Mouse (Mus musculus) small intestine, adult 2 months (tissue): ENCODE measurements around the gene Vta1. TPM values are rescaled to one million over a fixed set of nuclear protein-coding genes. Genes with fewer than 3 reads are reported as not detected.

Experiments
- H3K27ac ChIP-seq: fragments of 200-500 bp; 2 replicates; pipeline ENCODE4 v1.5.1; 2012; ENCODE audit warnings: low read depth, low read length, control low read depth, inconsistent platforms; ENCODE audit not compliant: insufficient read depth
- H3K27me3 ChIP-seq: fragments of 200-500 bp; 2 replicates; pipeline ENCODE4 v1.6.1; 2012; ENCODE audit warnings: mild to moderate bottlenecking, moderate library complexity, low read length, inconsistent platforms; ENCODE audit not compliant: control insufficient read depth, insufficient read depth
- H3K36me3 ChIP-seq: fragments of 200-500 bp; 2 replicates; pipeline ENCODE4 v1.6.1; 2012; ENCODE audit warnings: mild to moderate bottlenecking, low read length, control low read depth, inconsistent platforms; ENCODE audit not compliant: control insufficient read depth, insufficient read depth
- H3K4me1 ChIP-seq: fragments of 200-500 bp; 2 replicates; pipeline ENCODE4 v1.6.1; 2012; ENCODE audit warnings: low read length, inconsistent platforms, mixed read lengths; ENCODE audit not compliant: control insufficient read depth, insufficient read depth, insufficient read length
- H3K4me3 ChIP-seq: fragments of 200-500 bp; 2 replicates; pipeline ENCODE4 v1.5.1; 2012; ENCODE audit warnings: low read depth, mild to moderate bottlenecking, control low read depth, inconsistent platforms, low read length, moderate library complexity
- CTCF ChIP-seq: fragments of 200-500 bp; IDR thresholded peaks from 2 replicates; pipeline ENCODE4 v1.5.1; 2012; ENCODE audit warnings: low read depth, mild to moderate bottlenecking, control low read depth, inconsistent platforms, low read length, moderate library complexity, mixed read lengths; ENCODE audit not compliant: insufficient replicate concordance, insufficient read length; ENCODE audit errors: extremely low read depth
- POLR2A ChIP-seq: fragments of 200-500 bp; IDR thresholded peaks from 2 replicates; pipeline ENCODE4 v1.6.1; 2012; ENCODE audit warnings: low read depth, mild to moderate bottlenecking, control low read depth, inconsistent platforms, low read length, moderate library complexity
- WGBS: fragments of 180-500 bp; shearing (Covaris S2); methylation state at CpG from one replicate; pipeline ENCODE4 v1.1.7; 2018; 5-methylcytosine and 5-hydroxymethylcytosine counted together
- polyA plus RNA-seq: library from polyadenylated mRNA; depleted of rRNA; stranded (reverse); fragments of >200 nt; gene quantifications from 2 replicates; pipeline ENCODE4 v1.2.3, GENCODE M21; 2012

Vta1 gene
- polyA plus RNA-seq, 1 experiment = 120 TPM

- Histone ChIP-seq H3K4me1 (no peaks in the 10 kb centered on the region), H3K36me3 (peaks cover 5% of the 10 kb centered on the region; the same call in 1 of the 2 replicates), H3K4me3 (no peak overlapping the region), H3K27ac (no peak overlapping the region), H3K27me3 (no peaks in the 10 kb centered on the region)
- TF ChIP-seq POLR2A (no peak), CTCF (no peak)
- 91% methylated on average over 3 of the region's 3 CpGs for WGBS
These were observed 15.0 kb downstream of the Vta1 start for GRCm38 (mm10) chr10:14690349-14690748.

DNA sequence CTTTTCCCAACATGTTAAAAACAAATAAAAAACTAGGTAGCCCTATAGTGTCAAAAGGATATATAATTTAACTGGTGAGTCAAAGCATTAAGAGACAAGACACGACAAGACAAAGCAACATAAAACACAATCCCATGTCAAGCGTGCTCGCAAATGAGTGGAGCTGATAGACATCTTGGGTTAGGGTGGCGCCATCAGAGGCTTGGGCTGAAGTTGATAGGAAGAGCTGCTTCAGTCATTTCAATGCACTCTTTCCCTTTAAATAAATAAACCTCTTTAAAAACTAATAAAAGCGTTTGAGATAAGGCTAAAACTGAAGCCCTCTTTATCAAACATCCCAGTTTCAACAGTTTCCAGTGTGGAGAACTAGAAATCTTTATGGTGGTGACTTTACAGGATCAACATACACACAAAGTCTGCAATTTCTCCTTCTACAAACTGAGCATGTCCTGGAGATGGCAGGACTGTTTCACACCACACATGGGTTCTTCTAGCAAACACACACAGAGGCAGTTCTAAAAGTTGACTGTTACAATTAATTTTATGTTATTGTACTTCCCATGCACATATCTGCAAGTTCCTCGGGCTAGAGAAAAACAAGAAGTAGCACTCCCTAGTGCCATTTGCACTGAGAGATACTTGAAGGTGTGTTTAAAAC, 16.4 kb downstream of the Vta1 start:
- Histone ChIP-seq H3K4me1 (no peaks in the 10 kb centered on the region), H3K27ac (no peak overlapping the region), H3K27me3 (no peaks in the 10 kb centered on the region), H3K36me3 (peaks cover 6% of the 10 kb centered on the region; the same call in 1 of the 2 replicates), H3K4me3 (no peak overlapping the region)
- TF ChIP-seq CTCF = no peak
- TF ChIP-seq POLR2A = no peak
- WGBS = 79% methylated on average over 6 of the region's 6 CpGs

- no peak overlapping the region for H3K27ac ChIP-seq
- H3K4me1 ChIP-seq = no peaks in the 10 kb centered on the region
- WGBS = 98% methylated on average over 1 of the region's 1 CpGs
- H3K36me3 ChIP-seq = peaks cover 7% of the 10 kb centered on the region; the same call in 1 of the 2 replicates
- H3K4me3 ChIP-seq = no peak overlapping the region
- TF ChIP-seq POLR2A (no peak), CTCF (no peak)
- no peaks in the 10 kb centered on the region for H3K27me3 ChIP-seq
These were observed 19.7 kb downstream of the Vta1 start for GRCm38 (mm10) chr10:14685663-14686062.

DNA sequence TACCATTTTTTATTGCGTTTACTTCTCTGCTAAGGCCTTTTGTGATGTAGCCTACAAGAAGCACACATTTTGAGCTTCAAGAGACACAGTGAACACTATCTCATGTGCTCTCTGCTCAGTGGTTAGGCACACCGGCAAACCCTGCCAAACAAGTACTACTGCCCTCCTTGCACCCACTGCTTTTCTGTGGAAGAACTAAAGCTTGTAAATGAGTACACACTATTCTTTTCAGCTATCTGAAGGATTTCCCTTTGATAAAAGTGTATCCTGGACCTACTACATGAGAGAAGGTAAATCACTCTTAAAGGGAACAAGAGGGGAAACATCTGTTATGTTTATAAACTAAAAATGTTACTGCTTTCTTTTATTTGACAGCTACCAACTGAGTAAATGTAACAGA, 39.2 kb downstream of the Vta1 start:
- no peak overlapping the region for H3K4me3 ChIP-seq
- no peaks in the 10 kb centered on the region for H3K4me1 ChIP-seq
- TF ChIP-seq CTCF = no peak
- TF ChIP-seq POLR2A = no peak
- no peaks in the 10 kb centered on the region for H3K27me3 ChIP-seq
- H3K36me3 ChIP-seq = peaks cover 26% of the 10 kb centered on the region
- 93% methylated on average over 2 of the region's 2 CpGs for WGBS
- H3K27ac ChIP-seq = no peak overlapping the region

- H3K36me3 ChIP-seq = peaks cover 23% of the 10 kb centered on the region
- WGBS = 88% methylated on average over 2 of the region's 2 CpGs
- H3K27ac ChIP-seq = no peak overlapping the region
- TF ChIP-seq CTCF = no peak
- no peak for TF ChIP-seq POLR2A
- H3K27me3 ChIP-seq = no peaks in the 10 kb centered on the region
- no peaks in the 10 kb centered on the region for H3K4me1 ChIP-seq
- H3K4me3 ChIP-seq = no peak overlapping the region
These were observed 44.5 kb downstream of the Vta1 start for GRCm38 (mm10) chr10:14660875-14661274.

DNA sequence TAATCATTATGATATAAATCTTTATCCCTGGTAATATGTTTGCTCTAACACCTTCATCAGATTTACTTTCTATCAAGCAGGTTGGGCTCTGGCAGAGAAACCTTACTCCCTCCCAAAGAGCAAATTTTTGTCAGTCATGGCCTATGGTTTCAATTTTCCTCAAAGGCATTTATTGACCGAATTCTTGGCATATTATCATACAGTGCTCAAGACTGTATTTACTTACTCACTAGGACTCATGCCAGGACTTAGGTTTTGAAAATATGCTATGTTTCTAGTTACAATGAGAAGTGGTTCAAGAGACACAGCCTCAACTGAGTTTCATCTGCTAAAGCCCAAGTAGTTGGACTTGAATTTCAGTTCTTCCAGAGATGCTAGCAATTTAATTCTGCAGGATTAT, 65.7 kb downstream of the Vta1 start:
- no peak overlapping the region for H3K4me3 ChIP-seq
- no peak overlapping the region for H3K27ac ChIP-seq
- H3K36me3 ChIP-seq = no peaks in the 10 kb centered on the region
- H3K4me1 ChIP-seq = no peaks in the 10 kb centered on the region
- 61% methylated on average over 1 of the region's 1 CpGs for WGBS
- TF ChIP-seq POLR2A (no peak), CTCF (no peak)
- H3K27me3 ChIP-seq = no peaks in the 10 kb centered on the region

GRCm38 (mm10) chr10:14639043-14639442, 66.3 kb downstream of the Vta1 start:
- H3K27me3 ChIP-seq = no peaks in the 10 kb centered on the region
- TF ChIP-seq CTCF = no peak
- no peak for TF ChIP-seq POLR2A
- no peak overlapping the region for H3K27ac ChIP-seq
- no peak overlapping the region for H3K4me3 ChIP-seq
- H3K4me1 ChIP-seq = no peaks in the 10 kb centered on the region
- 82% methylated on average over 4 of the region's 4 CpGs for WGBS
- H3K36me3 ChIP-seq = no peaks in the 10 kb centered on the region

GRCm38 (mm10) chr10:14625706-14626105, 79.7 kb downstream of the Vta1 start:
- no peak overlapping the region for H3K27ac ChIP-seq
- H3K27me3 ChIP-seq = no peaks in the 10 kb centered on the region
- no peaks in the 10 kb centered on the region for H3K4me1 ChIP-seq
- H3K36me3 ChIP-seq = no peaks in the 10 kb centered on the region
- no peak overlapping the region for H3K4me3 ChIP-seq
- WGBS = 88% methylated on average over 1 of the region's 1 CpGs
- no peak for TF ChIP-seq CTCF
- TF ChIP-seq POLR2A = no peak
